Mouse (Mus musculus): ENCODE measurements at regions not wholly inside any gene's neighbourhood (a gene's known extent, or its start where the extent isn't known, plus 50 kb on each side); places are given as distances from the start of the nearest gene placed in this dataset.

DNA sequence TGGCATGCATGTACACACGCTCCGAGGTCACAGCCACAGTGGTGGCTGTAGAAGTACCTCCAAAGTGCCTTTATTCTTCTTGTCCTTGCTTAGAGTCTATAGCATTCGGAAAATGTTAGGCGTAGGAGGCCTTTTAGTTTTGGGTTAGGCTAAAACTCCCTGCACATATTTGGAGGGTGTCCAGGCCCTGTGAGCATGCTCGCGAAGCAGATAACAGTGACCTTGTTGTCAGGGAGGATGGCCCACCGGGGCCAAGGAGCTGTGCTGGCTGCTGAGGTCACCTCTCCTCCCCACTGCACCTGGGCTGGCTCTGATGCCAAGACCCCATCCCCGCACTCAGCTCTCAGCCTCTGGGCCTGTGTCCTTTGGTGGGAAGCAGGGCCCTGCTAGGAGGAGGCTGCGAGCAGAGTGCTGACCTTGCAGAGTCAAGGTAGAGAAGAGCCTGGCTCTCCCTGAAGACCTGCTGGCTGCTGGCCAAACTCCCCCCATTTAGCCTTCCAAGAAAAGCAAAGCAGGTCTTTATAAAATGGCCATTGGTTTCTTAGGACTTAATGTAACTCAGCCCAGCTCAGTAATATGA lies 186.9 kb downstream of the Tdh start:
- peak; percentile 10 for DNase-seq
